Mouse (Mus musculus) bone marrow, adult 2 months (tissue): ENCODE data around the gene Slc9a8.

Experiments
- CTCF ChIP-seq: fragments of 200-500 bp; IDR thresholded peaks from 2 replicates; pipeline ENCODE4 v1.5.1; 2011; ENCODE audit warnings: low read length, control low read depth; ENCODE audit not compliant: control insufficient read depth, insufficient read depth
- POLR2A ChIP-seq: fragments of 200-500 bp; IDR thresholded peaks from 2 replicates; pipeline ENCODE4 v1.6.1; 2011; ENCODE audit warnings: low read depth, mild to moderate bottlenecking, control low read depth, low read length, borderline replicate concordance; ENCODE audit not compliant: control insufficient read depth

DNA sequence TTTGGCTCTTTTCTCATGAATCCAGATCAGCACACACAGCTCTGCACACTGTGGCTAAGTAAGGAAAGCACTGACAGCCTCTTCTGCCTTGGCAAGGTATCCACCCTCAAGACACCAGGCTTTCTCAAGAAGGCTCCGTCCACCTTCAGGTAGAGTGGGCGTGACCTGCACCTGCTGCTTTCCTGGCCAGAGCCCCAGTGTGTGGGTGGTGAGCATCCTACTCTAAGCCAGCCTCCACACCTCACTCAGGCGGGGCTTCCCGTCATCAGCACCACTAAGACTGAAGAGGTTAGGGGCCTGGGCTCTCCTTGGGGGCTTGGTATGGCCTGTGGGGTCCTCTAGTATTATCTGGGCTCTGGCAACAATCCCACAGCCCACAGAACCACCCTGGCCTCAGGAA lies 65.1 kb downstream of the Slc9a8 start:
- TF ChIP-seq POLR2A: no peak
- no peak for TF ChIP-seq CTCF
